Mouse (Mus musculus): ENCODE results near the gene Hbb-bt. TPM values are rescaled to one million over a fixed set of nuclear protein-coding genes. Genes with fewer than 3 reads are reported as not detected.

Hbb-bt gene
- not detected for polyA plus RNA-seq (2012; fragmentation: generic; extraction: Trizol)
- long read RNA-seq, experiment 1 = 0 reads
- long read RNA-seq, experiment 2 = 0 reads

GRCm38 (mm10) chr7:103813766-103814165, at the start of gene Hbb-bt:
TSS of gene Hbb-bt (minus strand) at chr7:103813996.
- H3ac ChIP-seq (ENCODE audit: control insufficient read depth, insufficient read length, low read depth) = no peak within 1 kb of the TSS
- H3K4me3 ChIP-seq (ENCODE audit: insufficient read depth, poor library complexity, severe bottlenecking) = no peak within 1 kb of the TSS
- H3K79me2 ChIP-seq (ENCODE audit: control insufficient read depth, insufficient read depth) = no peaks in the 10 kb centered on the region
- no peak for TF ChIP-seq CEBPB (IDR thresholded peaks at IDR 0.05; ENCODE audit: low read depth)
- TF ChIP-seq CTCF (IDR thresholded peaks at IDR 0.05; ENCODE audit: control insufficient read depth, insufficient read depth, insufficient read length) = no peak
- TF ChIP-seq MYOG (IDR thresholded peaks at IDR 0.05; ENCODE audit: control insufficient read depth, extremely low read depth, insufficient read length) = no peak
- TF ChIP-seq USF1 (IDR thresholded peaks at IDR 0.05; ENCODE audit: low read depth) = no peak
- no peak for TF ChIP-seq MAX (IDR thresholded peaks at IDR 0.05)
- TF ChIP-seq MYOD1 (IDR thresholded peaks at IDR 0.05; ENCODE audit: control insufficient read depth, insufficient read length, low read depth) = no peak
- TF ChIP-seq FOSL1 (IDR thresholded peaks at IDR 0.05; ENCODE audit: insufficient read depth, low read length, poor library complexity, severe bottlenecking) = no peak
- no peaks in the 10 kb centered on the region for H3K36me3 ChIP-seq (ENCODE audit: control insufficient read depth, insufficient read depth)
- H3K79me3 ChIP-seq (ENCODE audit: low read depth) = no peaks in the 10 kb centered on the region
- no peaks in the 10 kb centered on the region for H3K27me3 ChIP-seq (ENCODE audit: control insufficient read depth, insufficient read depth, insufficient read length)

DNA sequence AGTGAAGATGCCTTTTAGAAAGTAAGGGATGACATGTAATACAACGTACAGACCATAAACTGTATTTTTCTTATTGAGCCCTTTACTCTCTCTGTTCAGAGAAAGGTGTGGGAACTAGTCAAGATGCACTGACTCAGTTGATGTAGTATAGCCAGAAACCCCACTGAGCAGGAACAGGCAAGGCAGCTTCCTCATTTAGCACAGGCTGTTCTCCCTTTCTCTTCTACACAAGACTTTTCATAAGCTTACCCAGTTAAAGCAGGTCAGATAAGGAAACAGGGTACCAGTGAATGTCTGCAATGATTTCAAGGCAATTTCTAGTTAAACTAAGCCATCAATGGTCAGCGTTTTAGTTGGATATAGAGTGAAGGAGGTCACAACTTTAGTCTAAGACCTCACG, 47.7 kb upstream of the Hbb-bt start:
- no peaks in the 10 kb centered on the region for H3K79me3 ChIP-seq (ENCODE audit: low read depth)
- TF ChIP-seq MAX (IDR thresholded peaks at IDR 0.05) (no peak), CTCF (IDR thresholded peaks at IDR 0.05; ENCODE audit: control insufficient read depth, insufficient read depth, insufficient read length) (no peak), MYOD1 (IDR thresholded peaks at IDR 0.05; ENCODE audit: control insufficient read depth, insufficient read length, low read depth) (no peak), MYOG (IDR thresholded peaks at IDR 0.05; ENCODE audit: control insufficient read depth, extremely low read depth, insufficient read length) (no peak), USF1 (IDR thresholded peaks at IDR 0.05; ENCODE audit: low read depth) (no peak), FOSL1 (IDR thresholded peaks at IDR 0.05; ENCODE audit: insufficient read depth, low read length, poor library complexity, severe bottlenecking) (no peak), CEBPB (IDR thresholded peaks at IDR 0.05; ENCODE audit: low read depth) (no peak)

GRCm38 (mm10) chr7:103860855-103861254, 47.1 kb upstream of the Hbb-bt start:
- TF ChIP-seq MYOD1 (IDR thresholded peaks at IDR 0.05; ENCODE audit: control insufficient read depth, insufficient read length, low read depth) (peak; percentile 43), FOSL1 (IDR thresholded peaks at IDR 0.05; ENCODE audit: insufficient read depth, low read length, poor library complexity, severe bottlenecking) (peak; percentile 87), CTCF (IDR thresholded peaks at IDR 0.05; ENCODE audit: control insufficient read depth, insufficient read depth, insufficient read length) (no peak)
- no peak overlapping the region for H3ac ChIP-seq (ENCODE audit: control insufficient read depth, insufficient read length, low read depth)
- H3K27me3 ChIP-seq (ENCODE audit: control insufficient read depth, insufficient read depth, insufficient read length) = no peaks in the 10 kb centered on the region
- no peak overlapping the region for H3K4me3 ChIP-seq (ENCODE audit: insufficient read depth, poor library complexity, severe bottlenecking)
- H3K36me3 ChIP-seq (ENCODE audit: control insufficient read depth, insufficient read depth) = no peaks in the 10 kb centered on the region
- H3K79me3 ChIP-seq (ENCODE audit: low read depth) = no peaks in the 10 kb centered on the region
- no peaks in the 10 kb centered on the region for H3K79me2 ChIP-seq (ENCODE audit: control insufficient read depth, insufficient read depth)

More for the DNA sequence above, 47.7 kb upstream of the Hbb-bt start:
- no peaks in the 10 kb centered on the region for H3K36me3 ChIP-seq (ENCODE audit: control insufficient read depth, insufficient read depth)
- no peak overlapping the region for H3ac ChIP-seq (ENCODE audit: control insufficient read depth, insufficient read length, low read depth)
- no peaks in the 10 kb centered on the region for H3K27me3 ChIP-seq (ENCODE audit: control insufficient read depth, insufficient read depth, insufficient read length)
- H3K4me3 ChIP-seq (ENCODE audit: insufficient read depth, poor library complexity, severe bottlenecking) = no peak overlapping the region
- no peaks in the 10 kb centered on the region for H3K79me2 ChIP-seq (ENCODE audit: control insufficient read depth, insufficient read depth)

- Histone ChIP-seq H3K36me3 (ENCODE audit: control insufficient read depth, insufficient read depth) (no peaks in the 10 kb centered on the region), H3K27me3 (ENCODE audit: control insufficient read depth, insufficient read depth, insufficient read length) (no peaks in the 10 kb centered on the region), H3K79me2 (ENCODE audit: control insufficient read depth, insufficient read depth) (no peaks in the 10 kb centered on the region), H3ac (ENCODE audit: control insufficient read depth, insufficient read length, low read depth) (no peak overlapping the region), H3K4me3 (ENCODE audit: insufficient read depth, poor library complexity, severe bottlenecking) (no peak overlapping the region), H3K79me3 (ENCODE audit: low read depth) (no peaks in the 10 kb centered on the region)
- TF ChIP-seq CTCF (IDR thresholded peaks at IDR 0.05; ENCODE audit: control insufficient read depth, insufficient read depth, insufficient read length) = no peak
- no peak for TF ChIP-seq MAX (IDR thresholded peaks at IDR 0.05)
- TF ChIP-seq MYOD1 (IDR thresholded peaks at IDR 0.05; ENCODE audit: control insufficient read depth, insufficient read length, low read depth) = no peak
- TF ChIP-seq MYOG (IDR thresholded peaks at IDR 0.05; ENCODE audit: control insufficient read depth, extremely low read depth, insufficient read length) = no peak
- TF ChIP-seq CEBPB (IDR thresholded peaks at IDR 0.05; ENCODE audit: low read depth) = no peak
- TF ChIP-seq USF1 (IDR thresholded peaks at IDR 0.05; ENCODE audit: low read depth) = no peak
- no peak for TF ChIP-seq FOSL1 (IDR thresholded peaks at IDR 0.05; ENCODE audit: insufficient read depth, low read length, poor library complexity, severe bottlenecking)
Measured at GRCm38 (mm10) chr7:103859076-103859475, 45.3 kb upstream of the Hbb-bt start.

GRCm38 (mm10) chr7:103854669-103855068, 40.9 kb upstream of the Hbb-bt start:
- Histone ChIP-seq H3K4me3 (ENCODE audit: insufficient read depth, poor library complexity, severe bottlenecking) (no peak overlapping the region), H3K36me3 (ENCODE audit: control insufficient read depth, insufficient read depth) (no peaks in the 10 kb centered on the region)

GRCm38 (mm10) chr7:103853090-103853489, 39.3 kb upstream of the Hbb-bt start, which contains the start of gene Hbb-y:
TSS of gene Hbb-y (minus strand) at chr7:103853216.
- Histone ChIP-seq H3ac (ENCODE audit: control insufficient read depth, insufficient read length, low read depth) (no peak within 1 kb of the TSS), H3K27me3 (ENCODE audit: control insufficient read depth, insufficient read depth, insufficient read length) (no peaks in the 10 kb centered on the region), H3K4me3 (ENCODE audit: insufficient read depth, poor library complexity, severe bottlenecking) (no peak within 1 kb of the TSS), H3K36me3 (ENCODE audit: control insufficient read depth, insufficient read depth) (no peaks in the 10 kb centered on the region), H3K79me2 (ENCODE audit: control insufficient read depth, insufficient read depth) (no peaks in the 10 kb centered on the region), H3K79me3 (ENCODE audit: low read depth) (no peaks in the 10 kb centered on the region)
- TF ChIP-seq FOSL1 (IDR thresholded peaks at IDR 0.05; ENCODE audit: insufficient read depth, low read length, poor library complexity, severe bottlenecking) (no peak), MYOG (IDR thresholded peaks at IDR 0.05; ENCODE audit: control insufficient read depth, extremely low read depth, insufficient read length) (no peak), CTCF (IDR thresholded peaks at IDR 0.05; ENCODE audit: control insufficient read depth, insufficient read depth, insufficient read length) (no peak), USF1 (IDR thresholded peaks at IDR 0.05; ENCODE audit: low read depth) (no peak), CEBPB (IDR thresholded peaks at IDR 0.05; ENCODE audit: low read depth) (no peak), MYOD1 (IDR thresholded peaks at IDR 0.05; ENCODE audit: control insufficient read depth, insufficient read length, low read depth) (no peak), MAX (IDR thresholded peaks at IDR 0.05) (no peak)

More at GRCm38 (mm10) chr7:103854669-103855068, 40.9 kb upstream of the Hbb-bt start:
- H3K79me2 ChIP-seq (ENCODE audit: control insufficient read depth, insufficient read depth) = no peaks in the 10 kb centered on the region
- TF ChIP-seq CTCF (IDR thresholded peaks at IDR 0.05; ENCODE audit: control insufficient read depth, insufficient read depth, insufficient read length) (no peak), CEBPB (IDR thresholded peaks at IDR 0.05; ENCODE audit: low read depth) (no peak), MYOD1 (IDR thresholded peaks at IDR 0.05; ENCODE audit: control insufficient read depth, insufficient read length, low read depth) (no peak), MYOG (IDR thresholded peaks at IDR 0.05; ENCODE audit: control insufficient read depth, extremely low read depth, insufficient read length) (no peak), FOSL1 (IDR thresholded peaks at IDR 0.05; ENCODE audit: insufficient read depth, low read length, poor library complexity, severe bottlenecking) (no peak), USF1 (IDR thresholded peaks at IDR 0.05; ENCODE audit: low read depth) (no peak), MAX (IDR thresholded peaks at IDR 0.05) (no peak)
- no peaks in the 10 kb centered on the region for H3K27me3 ChIP-seq (ENCODE audit: control insufficient read depth, insufficient read depth, insufficient read length)
- no peaks in the 10 kb centered on the region for H3K79me3 ChIP-seq (ENCODE audit: low read depth)
- no peak overlapping the region for H3ac ChIP-seq (ENCODE audit: control insufficient read depth, insufficient read length, low read depth)

Measured in C2C12 (cell line).